Mouse (Mus musculus): ENCODE results near the gene Nid2. TPM values are rescaled to one million over a fixed set of nuclear protein-coding genes. Genes with fewer than 3 reads are reported as not detected.

The Nid2 gene
- 50.2 and 55.6 TPM in 2 replicates for polyA plus RNA-seq (2016; fragmentation: Nextera tagmentation; extraction: Ambion mirVana)

DNA sequence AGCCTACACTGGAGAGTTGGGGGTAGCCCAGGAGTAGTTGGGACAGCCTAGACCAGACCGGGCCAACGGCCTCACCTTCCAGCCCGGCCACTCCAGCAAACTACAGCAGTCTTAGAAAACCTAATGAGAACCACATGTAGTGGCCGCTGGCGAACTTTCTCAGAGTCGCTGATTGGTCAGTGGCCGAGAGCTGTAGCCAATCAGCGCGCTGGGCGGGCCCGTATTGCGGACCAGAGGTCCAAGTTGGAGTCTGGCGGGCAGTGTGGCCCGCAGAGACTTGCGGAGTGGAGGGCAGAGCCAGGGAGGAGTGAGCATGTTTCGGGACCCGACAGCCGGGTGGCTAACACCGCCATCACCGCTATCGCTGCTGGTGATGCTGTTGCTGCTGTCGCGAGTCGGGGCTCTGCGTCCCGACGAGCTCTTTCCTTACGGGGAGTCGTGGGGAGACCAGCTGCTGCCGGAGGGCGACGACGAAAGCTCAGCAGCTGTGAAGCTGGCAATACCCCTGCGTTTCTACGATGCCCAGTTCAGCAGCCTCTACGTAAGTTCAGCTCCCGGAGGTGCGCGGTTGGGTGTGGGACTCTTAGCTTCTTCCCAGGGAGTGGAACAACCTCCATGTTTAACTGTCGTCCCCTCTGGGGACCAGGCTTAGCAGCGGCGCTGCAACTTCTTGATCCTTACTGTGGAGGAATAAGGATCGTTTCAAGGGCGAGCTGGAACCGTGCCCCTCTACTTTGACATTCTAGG, at the start of gene Nid2:
Nid2 (plus strand) TSS at position 241 of the 747 bp plus-strand sequence.
- Histone ChIP-seq H3K36me3 (replicated peaks) (peaks cover 16% of the 10 kb centered on the region), H3K27ac (peak within 1 kb of the TSS; percentile 91), H3K27me3 (ENCODE audit: poor library complexity, severe bottlenecking) (peaks cover 32% of the 10 kb centered on the region), H3K4me3 (peak within 1 kb of the TSS; percentile 66), H3K9me3 (no peaks in the 10 kb centered on the region), H3K4me1 (peaks cover 45% of the 10 kb centered on the region)
- peak; percentile 95 for DNase-seq (ENCODE audit: extremely low spot score, low spot score)
- WGBS = under 1% methylated on average over 45 of the region's 45 CpGs

DNA sequence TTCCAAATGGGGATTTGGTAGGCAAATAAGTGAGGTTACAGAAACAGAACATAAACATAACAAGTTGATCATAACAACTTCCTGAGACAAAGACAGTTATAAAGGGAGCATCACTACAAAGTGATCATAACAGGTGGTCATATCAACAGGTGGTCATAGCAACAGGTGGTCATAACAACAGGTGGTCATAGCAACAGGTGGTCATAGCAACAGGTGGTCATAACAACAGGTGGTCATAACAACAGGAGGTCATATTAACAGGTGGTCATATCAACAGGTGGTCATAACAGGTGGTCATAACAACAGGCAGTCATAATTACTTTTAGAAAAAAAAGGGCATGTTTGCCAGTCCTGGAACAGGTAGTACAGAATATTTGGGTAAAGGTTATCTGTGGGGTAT, 49.5 kb upstream of the Nid2 start:
- no peak for DNase-seq (ENCODE audit: extremely low spot score, low spot score)
- no peak overlapping the region for H3K4me3 ChIP-seq
- H3K27me3 ChIP-seq (ENCODE audit: poor library complexity, severe bottlenecking) = no peaks in the 10 kb centered on the region
- H3K4me1 ChIP-seq = peaks cover 14% of the 10 kb centered on the region
- no peaks in the 10 kb centered on the region for H3K36me3 ChIP-seq (replicated peaks)
- H3K27ac ChIP-seq = no peak overlapping the region
- H3K9me3 ChIP-seq = no peaks in the 10 kb centered on the region

DNA sequence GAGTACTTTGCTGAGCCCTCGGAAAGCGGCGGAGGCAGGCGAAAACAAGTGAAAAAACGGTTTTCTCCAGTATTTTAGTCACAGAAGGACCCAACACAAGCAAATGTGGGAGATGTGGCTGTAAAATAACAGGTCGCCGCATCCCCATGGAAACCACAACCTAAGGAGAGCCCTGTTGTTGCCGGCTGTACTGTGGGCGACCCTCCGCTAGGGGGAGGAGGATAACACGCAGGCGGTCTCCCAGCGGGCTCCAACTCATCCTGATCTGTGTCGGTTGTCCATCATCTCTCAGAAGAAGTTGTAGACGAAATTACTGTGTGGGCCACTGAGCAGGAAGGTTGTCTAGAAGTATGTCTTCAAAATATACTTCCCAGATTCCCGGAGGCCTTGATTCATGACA, 45.4 kb upstream of the Nid2 start:
- no peaks in the 10 kb centered on the region for H3K36me3 ChIP-seq (replicated peaks)
- peak overlapping the region; percentile 22; the same call in 1 of the 2 replicates for H3K4me3 ChIP-seq
- 12% methylated on average over 16 of the region's 16 CpGs for WGBS
- peaks cover 34% of the 10 kb centered on the region for H3K4me1 ChIP-seq
- peaks cover 13% of the 10 kb centered on the region for H3K27me3 ChIP-seq (ENCODE audit: poor library complexity, severe bottlenecking)
- no peaks in the 10 kb centered on the region for H3K9me3 ChIP-seq
- DNase-seq (ENCODE audit: extremely low spot score, low spot score) = peak; percentile 77
- H3K27ac ChIP-seq = no peak overlapping the region

DNA sequence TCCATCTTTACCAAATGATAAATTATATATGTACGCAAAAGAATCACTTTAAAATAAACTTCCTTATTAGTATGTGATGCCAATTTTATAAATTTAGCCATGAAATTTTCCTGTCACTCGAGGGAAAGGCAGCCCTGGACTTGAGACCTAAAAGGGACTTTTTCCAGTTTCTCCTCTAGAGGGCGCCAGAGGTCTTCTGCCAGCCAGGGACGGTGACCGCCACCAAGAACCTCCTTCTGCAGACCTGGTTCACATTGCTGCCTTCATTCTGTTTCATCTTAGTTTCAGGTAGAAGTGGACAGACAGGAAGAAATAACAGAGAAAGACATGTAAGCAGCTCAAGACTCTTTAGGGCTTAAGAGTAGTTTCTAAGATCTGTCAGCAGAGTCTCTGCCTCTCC, 44.6 kb upstream of the Nid2 start:
- 3% methylated on average over 5 of the region's 5 CpGs for WGBS
- no peak overlapping the region for H3K4me3 ChIP-seq

DNA sequence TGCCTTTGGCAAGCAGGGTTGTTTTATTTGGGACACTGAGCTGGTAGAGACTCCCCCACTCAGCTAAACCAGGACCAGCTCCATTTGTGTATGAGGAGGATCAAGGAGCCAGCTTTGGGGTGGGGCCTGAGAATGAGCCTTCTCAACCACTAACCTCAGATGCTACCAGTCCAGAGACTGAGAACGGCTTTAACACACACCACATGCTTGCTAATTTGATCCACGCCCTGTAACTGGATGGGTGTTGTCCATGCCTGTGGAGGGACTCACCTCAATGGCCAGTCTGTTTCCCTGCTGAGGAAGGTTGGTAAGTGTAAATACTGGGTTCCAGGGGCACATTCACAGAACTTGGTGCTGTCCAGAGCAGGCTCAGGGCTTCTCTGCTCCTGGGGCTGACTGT, 44.1 kb upstream of the Nid2 start:
- peaks cover 34% of the 10 kb centered on the region for H3K4me1 ChIP-seq
- no peaks in the 10 kb centered on the region for H3K9me3 ChIP-seq
- H3K27ac ChIP-seq = peak overlapping the region; percentile 66
- no peak overlapping the region for H3K4me3 ChIP-seq
- peaks cover 13% of the 10 kb centered on the region for H3K27me3 ChIP-seq (ENCODE audit: poor library complexity, severe bottlenecking)
- no peak for DNase-seq (ENCODE audit: extremely low spot score, low spot score)
- no peaks in the 10 kb centered on the region for H3K36me3 ChIP-seq (replicated peaks)
- 44% methylated on average over 2 of the region's 2 CpGs for WGBS

More for the DNA sequence above, 44.6 kb upstream of the Nid2 start:
- no peaks in the 10 kb centered on the region for H3K36me3 ChIP-seq (replicated peaks)
- H3K27ac ChIP-seq = no peak overlapping the region
- no peaks in the 10 kb centered on the region for H3K9me3 ChIP-seq
- peaks cover 34% of the 10 kb centered on the region for H3K4me1 ChIP-seq
- peaks cover 13% of the 10 kb centered on the region for H3K27me3 ChIP-seq (ENCODE audit: poor library complexity, severe bottlenecking)
- DNase-seq (ENCODE audit: extremely low spot score, low spot score) = peak; percentile 63

DNA sequence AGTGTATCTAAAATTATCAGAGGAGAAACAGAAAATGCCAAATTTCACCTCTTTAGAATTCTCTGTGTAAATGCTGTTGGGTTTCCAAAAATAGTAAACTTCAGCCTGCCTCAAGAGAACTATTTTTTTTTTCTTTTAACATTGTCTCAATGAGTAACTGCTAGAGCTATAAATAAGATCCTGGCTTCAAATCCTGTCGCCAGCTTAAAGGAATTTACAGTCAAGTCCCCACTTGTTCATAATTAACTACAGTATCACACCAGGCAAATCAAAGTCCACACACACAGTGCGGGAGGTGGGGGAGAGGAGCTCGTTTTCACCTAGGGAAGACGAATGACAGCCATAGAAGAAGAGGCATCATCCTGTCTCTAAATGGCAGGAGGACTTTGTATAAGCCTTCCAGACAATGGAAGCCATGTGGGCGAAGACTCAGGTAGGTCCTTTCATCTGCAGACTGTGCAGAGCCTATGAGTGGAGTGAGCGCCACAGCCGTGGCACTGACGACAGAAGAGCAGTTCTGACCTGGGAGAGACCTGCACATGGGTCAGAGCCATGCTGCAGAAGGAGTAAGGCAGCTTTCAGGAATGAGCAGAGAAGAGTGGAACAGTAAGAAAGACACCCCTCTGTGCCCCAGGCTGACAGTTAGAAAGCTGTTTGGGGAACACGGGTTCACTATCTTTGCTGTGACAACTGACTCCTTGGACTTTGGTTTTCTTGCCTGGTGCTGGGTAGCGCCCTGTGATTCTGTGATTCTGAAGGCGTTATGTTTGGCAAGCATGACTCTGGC, 43.2 kb upstream of the Nid2 start:
- Histone ChIP-seq H3K9me3 (no peaks in the 10 kb centered on the region), H3K27ac (0 out of 2 replicates have a peak overlapping the region, but pooled peaks have one; percentile 41), H3K27me3 (ENCODE audit: poor library complexity, severe bottlenecking) (peaks cover 13% of the 10 kb centered on the region), H3K36me3 (replicated peaks) (no peaks in the 10 kb centered on the region), H3K4me3 (no peak overlapping the region), H3K4me1 (peaks cover 38% of the 10 kb centered on the region)
- 75% methylated on average over 11 of the region's 11 CpGs for WGBS
- DNase-seq (ENCODE audit: extremely low spot score, low spot score) = no peak

DNA sequence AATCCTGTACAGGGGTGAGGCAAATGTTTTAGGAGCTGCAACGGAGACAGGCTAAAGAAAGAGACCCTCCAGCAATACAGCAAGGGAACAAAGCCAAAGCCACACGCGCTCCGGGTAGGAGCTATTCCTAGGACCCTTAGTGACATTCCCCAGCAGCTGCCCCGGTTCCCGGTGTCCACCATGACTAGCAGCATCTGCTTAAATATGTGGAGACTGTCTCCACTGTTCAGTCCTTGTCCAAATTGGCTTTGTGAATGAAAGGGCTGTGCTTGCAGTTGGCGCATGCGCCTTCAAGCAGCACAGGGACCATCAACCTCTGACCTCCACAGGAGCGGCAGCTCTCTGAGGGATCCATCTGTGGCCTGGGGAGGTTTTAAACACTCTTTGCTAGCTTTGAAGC, 41.9 kb upstream of the Nid2 start:
- no peak overlapping the region for H3K4me3 ChIP-seq
- H3K9me3 ChIP-seq = no peaks in the 10 kb centered on the region
- H3K27ac ChIP-seq = peak overlapping the region; percentile 78
- peaks cover 13% of the 10 kb centered on the region for H3K27me3 ChIP-seq (ENCODE audit: poor library complexity, severe bottlenecking)
- peaks cover 38% of the 10 kb centered on the region for H3K4me1 ChIP-seq
- WGBS = 43% methylated on average over 9 of the region's 9 CpGs
- no peaks in the 10 kb centered on the region for H3K36me3 ChIP-seq (replicated peaks)
- DNase-seq (ENCODE audit: extremely low spot score, low spot score) = peak; percentile 23

DNA sequence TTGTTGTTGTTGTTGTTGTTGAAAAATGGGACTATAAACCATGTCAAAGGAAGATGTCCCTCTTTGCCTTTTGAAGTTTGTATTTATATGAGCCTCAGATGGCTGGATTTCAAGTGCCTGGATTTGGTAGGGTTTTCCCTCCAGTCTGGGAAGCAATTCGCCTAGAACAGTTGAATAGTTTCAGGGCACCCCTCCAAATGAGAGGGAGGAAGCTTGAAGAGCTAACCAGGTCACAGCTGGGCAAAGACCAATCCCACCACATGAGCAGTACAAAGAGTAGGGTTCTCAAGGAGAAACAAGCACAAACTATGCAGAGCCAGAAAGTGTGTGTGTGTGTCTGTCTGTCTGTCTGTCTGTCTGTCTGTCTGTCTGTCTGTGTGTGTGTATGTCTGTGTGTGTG, 39.3 kb upstream of the Nid2 start:
- 74% methylated on average over 1 of the region's 1 CpGs for WGBS
- Histone ChIP-seq H3K4me1 (peaks cover 30% of the 10 kb centered on the region), H3K27me3 (ENCODE audit: poor library complexity, severe bottlenecking) (peaks cover 12% of the 10 kb centered on the region), H3K27ac (no peak overlapping the region), H3K9me3 (no peaks in the 10 kb centered on the region), H3K4me3 (no peak overlapping the region), H3K36me3 (replicated peaks) (no peaks in the 10 kb centered on the region)
- no peak for DNase-seq (ENCODE audit: extremely low spot score, low spot score)

DNA sequence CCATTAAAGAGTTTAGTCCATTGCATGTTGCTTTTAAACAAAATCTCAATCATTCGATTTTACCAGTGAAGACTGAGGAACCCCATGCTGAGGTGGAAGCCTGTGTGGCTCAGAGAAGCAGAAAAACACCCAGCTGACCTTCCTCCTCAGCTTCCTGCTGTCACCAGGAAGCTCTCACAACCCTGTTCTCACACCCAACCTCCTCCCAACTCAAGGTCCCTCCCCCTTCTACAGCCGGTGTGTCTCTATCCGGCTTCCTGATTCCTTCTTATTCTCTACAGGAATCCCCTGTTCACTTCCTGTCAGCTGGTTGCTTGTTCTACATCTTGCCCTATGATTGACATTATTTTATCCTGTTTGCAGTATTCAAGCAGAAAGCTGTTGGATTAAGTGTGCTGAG, 38.0 kb upstream of the Nid2 start:
- no peak for DNase-seq (ENCODE audit: extremely low spot score, low spot score)

DNA sequence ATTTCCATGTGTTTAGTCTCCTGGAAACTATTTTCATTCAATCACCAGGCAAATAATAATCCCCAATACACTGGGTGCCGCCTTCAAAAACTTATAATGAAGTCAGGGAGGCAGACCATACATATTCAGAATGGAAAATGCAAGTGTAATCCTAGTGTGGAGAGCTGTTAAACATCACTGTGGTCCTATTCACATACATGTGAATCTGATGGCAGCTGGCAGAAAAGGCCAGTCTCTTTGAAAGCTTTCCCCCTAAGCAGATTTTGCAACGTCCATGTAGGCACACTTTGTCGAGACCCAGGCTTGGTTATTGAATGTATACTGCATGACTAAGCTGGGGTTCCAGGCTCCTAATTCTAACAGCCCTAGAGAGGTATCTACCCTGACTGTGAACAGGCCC, 32.0 kb upstream of the Nid2 start:
- WGBS = 54% methylated on average over 3 of the region's 3 CpGs
- H3K27ac ChIP-seq = peak overlapping the region; percentile 76; the same call in 1 of the 2 replicates
- H3K4me1 ChIP-seq = peaks cover 29% of the 10 kb centered on the region
- DNase-seq (ENCODE audit: extremely low spot score, low spot score) = no peak
- no peaks in the 10 kb centered on the region for H3K9me3 ChIP-seq
- no peak overlapping the region for H3K4me3 ChIP-seq
- no peaks in the 10 kb centered on the region for H3K27me3 ChIP-seq (ENCODE audit: poor library complexity, severe bottlenecking)
- H3K36me3 ChIP-seq (replicated peaks) = no peaks in the 10 kb centered on the region

More for the DNA sequence above, 38.0 kb upstream of the Nid2 start:
- 0 out of 2 replicates have a peak overlapping the region, but pooled peaks have one; percentile 9 for H3K27ac ChIP-seq
- H3K4me3 ChIP-seq = no peak overlapping the region
- peaks cover 22% of the 10 kb centered on the region for H3K4me1 ChIP-seq
- H3K27me3 ChIP-seq (ENCODE audit: poor library complexity, severe bottlenecking) = peaks cover 2% of the 10 kb centered on the region; the same call in 1 of the 2 replicates
- 67% methylated on average over 3 of the region's 3 CpGs for WGBS
- no peaks in the 10 kb centered on the region for H3K36me3 ChIP-seq (replicated peaks)
- no peaks in the 10 kb centered on the region for H3K9me3 ChIP-seq

DNA sequence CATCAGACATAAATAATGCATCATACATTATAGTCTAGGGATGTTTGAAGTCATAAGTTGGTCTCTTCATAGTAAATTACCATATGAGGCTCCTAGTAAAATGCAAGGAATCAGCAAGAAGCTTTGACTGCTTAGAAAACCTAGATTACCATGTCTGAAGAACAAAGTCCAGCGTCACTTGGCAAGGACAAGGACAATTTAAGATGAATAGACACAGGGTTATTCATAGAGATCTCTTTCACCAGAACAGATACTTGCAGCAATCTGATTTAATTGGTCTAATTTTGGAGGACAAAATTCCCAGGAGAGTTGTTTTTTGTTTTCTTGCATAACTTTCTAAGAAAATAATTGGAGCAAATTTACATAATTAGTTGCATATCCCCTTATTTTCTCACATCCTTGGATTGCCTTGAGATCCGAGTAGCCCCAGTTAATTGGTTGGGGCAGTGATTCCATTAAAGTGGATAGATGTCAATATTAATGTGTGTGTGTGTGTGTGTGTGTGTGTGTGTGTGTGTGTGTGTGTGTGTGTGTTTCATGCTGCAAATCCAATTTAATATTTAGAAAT, 30.9 kb upstream of the Nid2 start:
- no peaks in the 10 kb centered on the region for H3K36me3 ChIP-seq (replicated peaks)
- WGBS = 46% methylated on average over 2 of the region's 2 CpGs
- H3K4me3 ChIP-seq = no peak overlapping the region
- no peak overlapping the region for H3K27ac ChIP-seq
- peaks cover 27% of the 10 kb centered on the region for H3K4me1 ChIP-seq
- no peaks in the 10 kb centered on the region for H3K27me3 ChIP-seq (ENCODE audit: poor library complexity, severe bottlenecking)
- DNase-seq (ENCODE audit: extremely low spot score, low spot score) = no peak
- no peaks in the 10 kb centered on the region for H3K9me3 ChIP-seq

DNA sequence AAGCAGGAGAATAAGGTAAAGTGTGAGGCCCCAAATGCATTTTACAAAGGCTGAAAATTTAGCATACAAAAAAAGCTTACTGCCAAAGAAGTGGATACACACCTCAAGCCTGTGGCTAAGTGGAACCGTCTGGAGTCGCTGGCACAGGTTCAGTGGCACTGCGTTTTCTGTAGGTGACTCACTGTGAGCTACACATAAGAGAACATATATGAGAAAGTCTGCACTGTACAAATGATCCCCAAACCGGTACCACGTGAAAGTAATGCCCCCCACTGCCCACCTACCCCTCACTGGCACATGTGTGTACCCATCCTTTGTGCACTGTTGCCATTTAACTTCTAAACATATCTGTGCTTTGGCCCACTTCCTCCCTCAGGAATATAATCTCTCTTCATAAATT, 22.8 kb upstream of the Nid2 start:
- Histone ChIP-seq H3K4me1 (no peaks in the 10 kb centered on the region), H3K4me3 (no peak overlapping the region), H3K36me3 (replicated peaks) (no peaks in the 10 kb centered on the region), H3K27me3 (ENCODE audit: poor library complexity, severe bottlenecking) (no peaks in the 10 kb centered on the region), H3K27ac (no peak overlapping the region), H3K9me3 (no peaks in the 10 kb centered on the region)
- DNase-seq (ENCODE audit: extremely low spot score, low spot score) = no peak
- WGBS = 82% methylated on average over 5 of the region's 5 CpGs

DNA sequence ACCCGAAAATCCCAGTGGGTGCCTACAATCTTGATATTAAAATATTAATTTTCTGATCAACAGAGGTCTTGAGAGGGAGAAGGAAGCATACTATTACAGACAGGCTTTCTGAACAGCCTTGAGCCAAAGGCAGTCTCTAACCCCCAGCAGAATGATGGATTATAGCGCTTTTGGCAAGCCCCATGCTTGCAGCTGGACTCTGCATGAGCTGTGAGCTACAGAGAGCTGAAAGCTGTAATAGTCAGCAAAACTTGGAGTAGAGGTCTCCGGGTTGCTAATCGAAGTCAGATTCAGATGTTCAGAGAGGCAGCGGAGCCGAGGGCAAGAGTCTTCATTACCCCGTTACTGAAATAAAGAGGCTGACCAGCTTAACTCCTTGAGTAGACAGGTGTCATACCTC, 22.3 kb upstream of the Nid2 start:
- WGBS = 85% methylated on average over 7 of the region's 7 CpGs
- no peaks in the 10 kb centered on the region for H3K9me3 ChIP-seq
- H3K36me3 ChIP-seq (replicated peaks) = no peaks in the 10 kb centered on the region
- no peak overlapping the region for H3K27ac ChIP-seq
- DNase-seq (ENCODE audit: extremely low spot score, low spot score) = no peak
- H3K27me3 ChIP-seq (ENCODE audit: poor library complexity, severe bottlenecking) = no peaks in the 10 kb centered on the region
- no peaks in the 10 kb centered on the region for H3K4me1 ChIP-seq
- H3K4me3 ChIP-seq = no peak overlapping the region

Data from forebrain, embryonic 10.5 days (tissue).